In the genomic region with DNA sequence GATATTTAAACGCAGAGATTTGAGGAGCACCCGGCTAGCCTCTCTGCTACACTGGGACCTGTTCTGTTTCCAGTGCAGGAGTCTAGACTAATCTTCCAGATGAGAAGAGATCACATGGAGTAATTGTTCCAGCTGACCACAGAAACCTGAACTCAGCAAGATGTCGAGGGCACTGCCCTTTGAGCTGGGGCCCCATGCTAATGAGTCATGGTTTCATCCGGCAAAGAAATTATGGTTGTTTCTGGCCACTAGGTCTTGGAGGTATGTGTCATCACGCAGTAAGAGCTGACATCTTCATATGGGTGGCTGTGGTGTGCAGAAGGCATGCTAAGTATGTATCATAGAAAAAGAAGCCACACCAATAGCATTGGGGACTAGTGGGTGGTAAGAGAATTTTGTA, we compare ENCODE assay signal across 24 mouse cellular contexts. TPM values are rescaled to one million over a fixed set of nuclear protein-coding genes. Genes with fewer than 3 reads are reported as not detected.
DNase-seq lines count a peak whose midpoint lies in the region; ATAC-seq and TF ChIP-seq lines count a peak whose summit lies in the region.
"Had no signal": no experiment of that assay in that cellular context is flagged by ENCODE, and none has a peak within 500 bp of the region (broad histone marks: within the 10 kb centered on the region; RNA-seq: fewer than 3 reads in every experiment).

No protein-coding gene starts in this region.

- peak overlapping the region; percentile 41; the same call in 1 of the 2 replicates for H3K4me2 ChIP-seq in CH12.LX (ENCODE audit: insufficient read depth, low read depth, poor library complexity, severe bottlenecking)
- H3K4me2 ChIP-seq in myocyte (ENCODE audit: low read depth), result peak overlapping the region; percentile 91
- H3K4me2 ChIP-seq: embryonic facial prominence, embryonic 15.5 days; hindbrain, embryonic 14.5 days; limb, embryonic 13.5 days; liver, embryonic 15.5 days; neural tube, embryonic 12.5 days had no signal

- 0 out of 2 replicates have a peak, but pooled peaks have one; percentile 28 for TF ChIP-seq EP300 in CH12.LX (IDR thresholded peaks at IDR 0.05; ENCODE audit: low read length)

- CTCF ChIA-PET in Patski (lab: Charles Lee), result interaction anchor here (0.9 to 3.7 kb wide), 10 partner anchors 8 to 86 kb away, joined by 3 to 21 read pairs (median 4); a partner anchor contains a TSS

- TF ChIP-seq POLR2A in CH12.LX (IDR thresholded peaks at IDR 0.05; ENCODE audit: low read depth, low read length) (no peak), myocyte (IDR thresholded peaks at IDR 0.05; ENCODE audit: insufficient read length, low read depth) (no peak)

- H3K27me3 ChIP-seq in CH12.LX (replicated peaks), result no peaks in the 10 kb centered on the region
- H3K27me3 ChIP-seq in Patski, result no peaks in the 10 kb centered on the region
- no peaks in the 10 kb centered on the region for H3K27me3 ChIP-seq in myocyte (ENCODE audit: control insufficient read depth, insufficient read depth, insufficient read length)
- H3K27me3 ChIP-seq: embryonic facial prominence, embryonic 15.5 days; limb, embryonic 13.5 days; liver, embryonic 15.5 days; megakaryocyte, embryonic 14.5 days; neural tube, embryonic 12.5 days had no signal

- dilution Hi-C loops in CH12.LX (cut with MboI; ENCODE audit: extremely low pct_ligation_motif_present, extremely low pct_unique_long_range_greater_than_20kb, low sequenced_read_pairs), result no loop called here

- intact Hi-C loops in left cerebral cortex, postnatal 14 days (cut with DNase I), result no loop called here

- H3K4me3 ChIP-seq in CH12.LX (replicated peaks in 1 of 3; ENCODE audit: low read depth in 2 of 3, low read length in 2 of 3, poor library complexity in 1 of 3) (no peak overlapping the region), myocyte (no peak overlapping the region)
- H3K4me3 ChIP-seq: embryonic facial prominence, embryonic 15.5 days; heart, adult 2 months; limb, embryonic 13.5 days; liver, embryonic 15.5 days; megakaryocyte, embryonic 14.5 days; neural tube, embryonic 12.5 days had no signal

- H3K79me2 ChIP-seq in CH12.LX (replicated peaks; ENCODE audit: control insufficient read depth, extremely low read depth, insufficient read depth, poor library complexity, severe bottlenecking) (no peaks in the 10 kb centered on the region), myocyte (ENCODE audit: control insufficient read depth, insufficient read depth) (no peaks in the 10 kb centered on the region)

- in situ Hi-C loops in CH12.LX (cut with MboI; ENCODE audit: low pct_ligation_motif_present, low pct_unique_long_range_greater_than_20kb, low sequenced_read_pairs), result loop anchor here (5.0 kb wide), 1 partner anchor 33 kb away; a partner anchor contains a TSS
- in situ Hi-C loops in Patski (cut with MboI; ENCODE audit: low pct_unique_long_range_greater_than_20kb), result no loop called here

- POLR2A ChIA-PET in Patski (lab: Charles Lee), result interaction anchor here (0.8 to 1.4 kb wide), 3 partner anchors 9 to 48 kb away, joined by 3 to 5 read pairs (median 4); a partner anchor contains a TSS

- no peak for TF ChIP-seq RAD21 in CH12.LX (IDR thresholded peaks at IDR 0.05; ENCODE audit: low read depth, low read length)

- peak; percentile 72 for DNase-seq in kidney, adult 9 months
- DNase-seq in kidney, postnatal 4 days, result no peak
- DNase-seq in CH12.LX (ENCODE audit: extremely low read depth) (no peak), Patski (ENCODE audit: low read depth, low spot score) (no peak)
- DNase-seq in neural tube, embryonic 10.5 days (ENCODE audit: extremely low spot score, low spot score), result no peak
- no peak for DNase-seq in left cerebral cortex, postnatal 14 days (ENCODE audit: low spot score in 2 of 2)
- DNase-seq: cerebellum, postnatal 14 days; embryo, embryonic 11 days; gastrocnemius, postnatal 10 days; heart, adult 2 months; lung, postnatal 10 days; right cerebral cortex, postnatal 14 days; thymus, postnatal 14 days had no signal

- peak; percentile 81 for ATAC-seq in Patski

- 0 out of 2 replicates have a peak overlapping the region, but pooled peaks have one; percentile 9 for H3K9ac ChIP-seq in CH12.LX (ENCODE audit: insufficient read depth, low read depth)
- H3K9ac ChIP-seq: embryonic facial prominence, embryonic 15.5 days; hindbrain, embryonic 14.5 days; limb, embryonic 13.5 days; liver, embryonic 15.5 days; neural tube, embryonic 12.5 days had no signal

- H3K9me3 ChIP-seq in CH12.LX (replicated peaks; ENCODE audit: low read length), result no peaks in the 10 kb centered on the region
- H3K9me3 ChIP-seq: embryonic facial prominence, embryonic 15.5 days; limb, embryonic 13.5 days; liver, embryonic 15.5 days; megakaryocyte, embryonic 14.5 days; neural tube, embryonic 12.5 days had no signal

- H3K36me3 ChIP-seq in CH12.LX (replicated peaks in 1 of 2; ENCODE audit: control insufficient read depth in 1 of 2, insufficient read depth in 1 of 2, low read length in 1 of 2) (no peaks in the 10 kb centered on the region), myocyte (ENCODE audit: control insufficient read depth, insufficient read depth) (peaks cover 4% of the 10 kb centered on the region)
- H3K36me3 ChIP-seq: liver, embryonic 15.5 days had no signal

- H3K4me1 ChIP-seq in CH12.LX (ENCODE audit: control insufficient read depth in 1 of 2, insufficient read depth in 2 of 2), result no peaks in the 10 kb centered on the region
- H3K4me1 ChIP-seq: embryonic facial prominence, embryonic 15.5 days; limb, embryonic 13.5 days; neural tube, embryonic 12.5 days had no signal

- H3K27ac ChIP-seq in CH12.LX (ENCODE audit: insufficient read depth, low read depth), result no peak overlapping the region
- H3K27ac ChIP-seq: embryonic facial prominence, embryonic 15.5 days; heart, adult 2 months; hindbrain, embryonic 14.5 days; limb, embryonic 13.5 days; liver, embryonic 15.5 days; neural tube, embryonic 12.5 days; stomach, postnatal 0 days had no signal

- no peak overlapping the region for H3ac ChIP-seq in myocyte (ENCODE audit: control insufficient read depth, insufficient read length)

- TF ChIP-seq CTCF in CH12.LX (conservative IDR thresholded peaks at IDR 0.05 in 1 of 2, IDR thresholded peaks at IDR 0.05 in 1 of 2; ENCODE audit: low read depth in 2 of 2, low read length in 2 of 2) (no peak), Patski (IDR thresholded peaks at IDR 0.05) (no peak)

TF ChIP-seq in CH12.LX, 34 proteins besides CTCF, POLR2A, EP300 and RAD21:
- TF ChIP-seq BHLHE40 (IDR thresholded peaks at IDR 0.05; ENCODE audit: low read depth, low read length) (peak; percentile 35; the same call in 1 of the 2 replicates), ZNF384 (IDR thresholded peaks at IDR 0.05; ENCODE audit: low read depth, low read length) (no peak), IRF4 (IDR thresholded peaks at IDR 0.05; ENCODE audit: low read depth, low read length) (peak; percentile 54; the same call in 1 of the 2 replicates), ETS1 (conservative IDR thresholded peaks at IDR 0.05; ENCODE audit: low read depth, low read length) (0 out of 2 replicates have a peak, but pooled peaks have one; percentile 17)

TF ChIP-seq in myocyte, 11 proteins besides CTCF, POLR2A, EP300 and RAD21:
- peak in 1 of 3 experiments; percentile 1 for TF ChIP-seq MYOD1 (IDR thresholded peaks at IDR 0.05; ENCODE audit: control insufficient read depth in 1 of 3, insufficient read length in 2 of 3, low read depth in 2 of 3)
- peak; percentile 82 for TF ChIP-seq USF1 (IDR thresholded peaks at IDR 0.05; ENCODE audit: low read depth)
- TF ChIP-seq CEBPB (IDR thresholded peaks at IDR 0.05; ENCODE audit: insufficient read depth, poor library complexity, severe bottlenecking), result peak; percentile 64; the same call in 1 of the 2 replicates
- TF ChIP-seq MAX (IDR thresholded peaks at IDR 0.05; ENCODE audit: low read depth), result no peak
- TF ChIP-seq REST (IDR thresholded peaks at IDR 0.05; ENCODE audit: insufficient read depth, insufficient read length), result no peak

RNA-seq across cellular contexts. Expression of a gene that starts 6.2 kb away (rescaled TPM):
- total RNA-seq in CH12.LX (2012; rRNA removed) (0.04 TPM in 1 of 2 replicates, not detected in the other), CH12.LX (2014; rRNA removed) (not detected in 2 replicates)
- polyA plus RNA-seq in CH12.LX (2012; ENCODE audit: insufficient read length, low read depth) (0.24 and 0.27 TPM in 2 replicates), Patski (2021) (38.1 TPM), myocyte (2012; fragmentation: generic; extraction: Trizol) (32.3 TPM)
- 10 to 100 TPM; 65.3 to 66.9 TPM for total RNA-seq in left cerebral cortex, postnatal 14 days (2021)

RNA-seq across cellular contexts. Expression of a gene that starts 10.3 kb away (rescaled TPM):
- 10.0 and 10.9 TPM in 2 replicates for total RNA-seq in CH12.LX (2012; rRNA removed)
- total RNA-seq in CH12.LX (2014; rRNA removed), result 5.8 and 7.0 TPM in 2 replicates
- 21.4 and 23.9 TPM in 2 replicates for polyA plus RNA-seq in CH12.LX (2012; ENCODE audit: insufficient read length, low read depth)
- polyA plus RNA-seq in Patski (2021), result 47.6 TPM
- 37.5 TPM for polyA plus RNA-seq in myocyte (2012; fragmentation: generic; extraction: Trizol)
- total RNA-seq in left cerebral cortex, postnatal 14 days (2021), result 10 to 100 TPM; 52.3 to 54.5 TPM

RNA-seq across cellular contexts. Expression of a gene that starts 27.9 kb away (rescaled TPM):
- total RNA-seq in CH12.LX (2012; rRNA removed) (not detected in 2 replicates), CH12.LX (2014; rRNA removed) (not detected in 2 replicates)
- polyA plus RNA-seq in CH12.LX (2012; ENCODE audit: insufficient read length, low read depth) (not detected in 2 replicates), Patski (2021) (2.7 TPM), myocyte (2012; fragmentation: generic; extraction: Trizol) (0.30 TPM)
- total RNA-seq in left cerebral cortex, postnatal 14 days (2021), result under 1 TPM; 0.57 to 0.68 TPM
- total RNA-seq: midbrain, postnatal 0 days had no signal
- polyA plus RNA-seq: heart, postnatal 0 days; hindbrain, embryonic 14.5 days; midbrain, postnatal 0 days; neural tube, embryonic 12.5 days; stomach, postnatal 0 days had no signal

RNA-seq across cellular contexts. Expression of a gene that starts 34.5 kb away (rescaled TPM):
- not detected in 2 replicates for total RNA-seq in CH12.LX (2012; rRNA removed)
- total RNA-seq in CH12.LX (2014; rRNA removed), result not detected in 2 replicates
- not detected in 2 replicates for polyA plus RNA-seq in CH12.LX (2012; ENCODE audit: insufficient read length, low read depth)
- polyA plus RNA-seq in Patski (2021), result 51.2 TPM
- polyA plus RNA-seq in myocyte (2012; fragmentation: generic; extraction: Trizol), result 2.4 TPM
- total RNA-seq in left cerebral cortex, postnatal 14 days (2021), result 1 to 10 TPM; 4.2 to 5.6 TPM

RNA-seq across cellular contexts. Expression of a gene that starts 44.1 kb away (rescaled TPM):
- total RNA-seq in CH12.LX (2012; rRNA removed) (not detected in 2 replicates), CH12.LX (2014; rRNA removed) (not detected in 2 replicates)
- polyA plus RNA-seq in CH12.LX (2012; ENCODE audit: insufficient read length, low read depth) (not detected in 2 replicates), Patski (2021) (0.83 TPM), myocyte (2012; fragmentation: generic; extraction: Trizol) (110 TPM)
- total RNA-seq in left cerebral cortex, postnatal 14 days (2021), result under 1 TPM in 1 of 2 experiments, not detected in 1; 0.32 TPM
- polyA plus RNA-seq: forebrain, embryonic 11.5 days; heart, adult 2 months had no signal

Comparison
In these comparisons a context has a peak if more than half of its experiments do, and no peak if none do; other contexts are left out.
1. RNA of a gene that starts 6.2 kb away (polyA plus RNA-seq): 38.1 TPM in Patski (single experiment) and 32.3 TPM in myocyte (single experiment); 0.24 to 0.27 TPM in CH12.LX; every median in the first group is over 10 times any median in the second.